Mouse (Mus musculus) lung, postnatal 36 days (tissue): ENCODE data around the gene Arap2.

Experiments used
- DNase-seq: peaks from one replicate; pipeline ENCODE4 v3.0.0; 2022; ENCODE audit warnings: mixed read lengths

Gene Arap2

DNA sequence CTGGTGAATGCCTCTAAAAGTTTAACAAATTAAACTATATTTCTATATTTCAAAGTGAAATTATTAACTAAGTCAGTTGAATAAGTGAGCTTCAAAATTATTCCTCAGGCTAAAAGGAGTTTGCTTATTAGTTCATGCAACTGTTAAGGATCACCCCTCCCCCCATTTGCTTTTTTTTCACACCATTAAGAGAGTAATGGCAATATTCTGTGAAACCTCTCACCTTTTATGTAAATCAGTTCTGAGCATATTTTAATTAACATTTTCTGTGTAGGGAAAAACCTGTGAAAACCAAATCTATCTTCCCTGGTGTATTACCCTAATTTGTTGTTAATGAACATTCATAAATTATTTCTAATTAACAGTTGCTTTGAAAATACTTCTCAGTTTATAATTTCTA, 147.7 kb downstream of the Arap2 start:
- no peak for DNase-seq

DNA sequence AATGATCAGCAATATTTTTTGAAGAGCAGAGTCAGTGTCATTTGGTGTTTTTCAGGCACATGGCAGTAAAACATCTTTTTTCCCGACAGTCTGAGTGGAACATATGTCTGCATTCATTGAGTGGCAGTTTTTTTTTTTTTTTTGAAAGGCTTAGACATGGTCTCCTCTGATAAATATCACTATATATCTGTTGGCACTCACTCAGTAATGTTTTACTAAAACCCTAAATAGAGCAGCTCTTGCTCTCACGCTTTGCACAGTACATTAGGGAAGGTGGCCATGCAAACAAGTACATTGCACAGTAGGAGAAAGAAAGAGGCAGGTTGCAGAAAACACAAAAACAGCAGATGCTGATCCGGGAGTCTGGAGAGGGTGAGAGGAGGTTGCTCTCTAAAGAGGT, 154.0 kb downstream of the Arap2 start:
- DNase-seq: no peak

DNA sequence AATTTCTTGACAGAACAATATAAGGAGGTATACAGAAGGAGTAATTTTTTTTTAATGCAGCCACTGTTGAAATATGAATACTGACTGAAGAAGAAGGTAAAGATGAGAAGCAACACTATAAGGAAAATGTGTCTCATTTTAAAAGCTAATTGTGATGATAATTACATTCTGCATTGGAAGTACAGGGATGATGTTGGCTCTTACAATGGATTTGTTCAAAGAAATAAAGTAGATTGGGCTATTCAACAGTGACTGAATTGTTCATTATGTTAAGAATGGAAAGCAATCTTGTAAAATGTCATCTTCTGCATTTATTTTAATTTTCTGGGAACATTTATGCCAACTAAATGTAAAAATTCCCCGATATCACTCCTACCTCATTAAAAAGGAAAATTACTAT, 178.6 kb downstream of the Arap2 start:
- no peak for DNase-seq

DNA sequence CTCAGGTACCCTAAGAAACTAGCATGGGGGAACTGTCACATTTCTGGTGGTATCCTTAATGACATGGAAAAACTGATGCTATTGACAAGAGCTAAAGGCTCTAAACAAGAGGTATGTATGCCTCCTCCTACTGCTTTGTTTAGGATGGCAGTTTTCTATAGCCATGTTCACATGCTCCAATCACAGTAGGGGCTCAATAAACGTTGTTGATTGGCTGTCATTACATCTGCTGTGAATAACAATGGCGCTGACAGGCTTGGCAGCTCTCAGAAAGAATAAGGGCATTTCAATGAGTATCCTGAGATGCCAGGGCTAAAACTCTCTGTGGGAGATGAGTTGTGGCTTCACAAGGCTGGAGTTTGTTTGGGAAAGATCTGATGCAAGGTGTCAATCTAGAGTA, 183.3 kb downstream of the Arap2 start:
- no peak for DNase-seq

DNA sequence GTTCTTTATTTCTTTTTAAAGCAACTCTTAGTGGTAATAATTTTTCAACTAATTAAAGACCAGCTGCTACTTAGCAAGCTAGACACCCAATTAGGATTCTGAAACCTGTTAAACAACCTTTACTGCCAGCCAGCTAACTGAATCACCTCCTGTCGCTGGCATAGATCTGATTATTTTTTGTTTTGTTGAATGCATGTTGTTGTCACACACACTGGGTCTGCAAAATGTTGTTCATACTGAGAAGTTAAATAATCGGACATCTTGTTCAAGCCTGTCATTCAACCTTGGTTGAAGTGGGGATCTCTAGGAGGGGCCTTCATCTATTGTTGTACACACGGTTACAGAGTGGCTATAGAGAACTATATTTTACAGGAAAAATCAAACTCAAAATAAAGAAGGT, 184.3 kb downstream of the Arap2 start:
- no peak for DNase-seq

DNA sequence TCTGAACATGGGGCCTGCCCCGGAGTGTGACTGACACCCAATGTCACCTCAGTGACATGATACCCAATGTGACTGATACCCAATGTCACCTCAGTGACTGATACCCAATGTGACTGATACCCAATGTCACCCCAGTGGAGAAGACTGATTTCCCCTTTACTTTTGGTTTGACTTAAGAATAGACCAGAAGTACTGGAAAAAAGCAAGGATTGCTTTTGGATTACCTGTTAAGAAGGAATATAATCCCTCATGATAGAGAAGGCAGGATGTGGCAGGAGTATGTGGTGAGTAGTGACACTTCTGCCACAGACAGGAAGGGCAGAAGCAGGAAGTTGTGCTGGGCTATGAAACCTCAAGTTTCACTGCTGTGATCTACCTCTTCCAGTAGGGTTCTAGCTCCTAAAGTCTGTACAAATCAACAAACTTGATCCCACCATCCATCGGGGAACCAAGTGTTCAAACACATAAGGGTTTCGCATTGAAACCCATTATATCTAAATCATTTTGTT, 191.6 kb downstream of the Arap2 start:
- no peak for DNase-seq
